Mouse (Mus musculus) C2C12 (cell line): ENCODE data around the gene Gdf1. TPM values are rescaled to one million over a fixed set of nuclear protein-coding genes. Genes with fewer than 3 reads are reported as not detected.

Source experiments
- H3K27me3 ChIP-seq: one replicate; pipeline ENCODE4 v1.6.1; 2011; ENCODE audit not compliant: control insufficient read depth, insufficient read depth, insufficient read length
- H3K36me3 ChIP-seq: one replicate; pipeline ENCODE4 v1.6.1; 2011; ENCODE audit not compliant: control insufficient read depth, insufficient read depth
- H3K4me3 ChIP-seq: one replicate; pipeline ENCODE4 v1.5.1; 2011; ENCODE audit warnings: mild to moderate bottlenecking, control low read depth; ENCODE audit not compliant: poor library complexity, insufficient read depth, severe bottlenecking
- H3K79me2 ChIP-seq: one replicate; pipeline ENCODE4 v1.6.1; 2011; ENCODE audit not compliant: control insufficient read depth, insufficient read depth
- H3K79me3 ChIP-seq: one replicate; pipeline ENCODE4 v1.6.1; 2011; ENCODE audit warnings: low read depth, control low read depth
- H3ac ChIP-seq: one replicate; pipeline ENCODE3; 2011; ENCODE audit warnings: low read depth; ENCODE audit not compliant: control insufficient read depth, insufficient read length
- CEBPB ChIP-seq: IDR thresholded peaks from one replicate; pipeline ENCODE4 v1.6.1; 2011; ENCODE audit warnings: low read depth, mild to moderate bottlenecking, control low read depth, moderate library complexity
- CTCF ChIP-seq: IDR thresholded peaks from one replicate; pipeline ENCODE4 v1.5.1; 2011; ENCODE audit not compliant: control insufficient read depth, insufficient read depth, insufficient read length
- FOSL1 ChIP-seq: IDR thresholded peaks from one replicate; pipeline ENCODE4 v1.8.0; 2011; ENCODE audit warnings: mild to moderate bottlenecking, low read length; ENCODE audit not compliant: poor library complexity, insufficient read depth, severe bottlenecking
- MAX ChIP-seq: IDR thresholded peaks from one replicate; pipeline ENCODE4 v1.6.1; 2011; ENCODE audit warnings: mild to moderate bottlenecking, control low read depth
- MYOD1 ChIP-seq: IDR thresholded peaks from one replicate; pipeline ENCODE4 v1.6.1; 2011; ENCODE audit warnings: low read depth; ENCODE audit not compliant: control insufficient read depth, insufficient read length
- MYOG ChIP-seq: IDR thresholded peaks from one replicate; pipeline ENCODE4 v1.6.1; 2011; ENCODE audit not compliant: control insufficient read depth, insufficient read length; ENCODE audit errors: extremely low read depth
- USF1 ChIP-seq: IDR thresholded peaks from one replicate; pipeline ENCODE4 v1.6.1; 2011; ENCODE audit warnings: low read depth, mild to moderate bottlenecking, control low read depth, moderate library complexity
- polyA plus RNA-seq: library from polyadenylated mRNA; unstranded; fragments of >200 nt; fragmentation: generic; extraction: Trizol; gene quantifications from one replicate; pipeline ENCODE4 v1.2.1, GENCODE M21; 2012; ENCODE audit warnings: missing spikeins

The Gdf1 gene
- polyA plus RNA-seq, 1 experiment: 0.16 TPM

DNA sequence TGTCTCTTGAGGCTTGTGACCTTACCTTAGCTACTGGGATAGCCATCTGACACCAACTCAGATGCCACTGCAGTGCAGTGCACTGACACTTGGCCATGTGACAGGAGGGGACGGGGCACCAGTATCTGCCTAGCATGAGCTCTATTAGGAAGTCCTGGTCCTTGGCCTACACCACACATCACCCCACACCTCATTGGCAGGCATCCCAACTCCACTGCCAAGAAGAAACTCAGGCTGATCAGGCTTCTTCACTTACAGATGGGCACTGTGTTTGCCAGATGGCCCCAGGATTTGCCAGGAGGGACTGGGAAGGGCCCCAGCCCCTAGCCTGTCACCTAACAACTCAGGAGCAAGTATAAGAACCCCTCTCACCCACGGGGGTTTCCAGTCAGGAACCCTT lies 16.2 kb upstream of the Gdf1 start:
- Histone ChIP-seq H3K79me3 (no peaks in the 10 kb centered on the region), H3K36me3 (peaks cover 16% of the 10 kb centered on the region), H3K27me3 (no peaks in the 10 kb centered on the region), H3K4me3 (no peak overlapping the region), H3ac (no peak overlapping the region), H3K79me2 (no peaks in the 10 kb centered on the region)
- no peak for TF ChIP-seq MAX
- TF ChIP-seq CEBPB: no peak
- TF ChIP-seq MYOD1: no peak
- TF ChIP-seq CTCF: no peak
- no peak for TF ChIP-seq USF1
- TF ChIP-seq FOSL1: no peak
- no peak for TF ChIP-seq MYOG

DNA sequence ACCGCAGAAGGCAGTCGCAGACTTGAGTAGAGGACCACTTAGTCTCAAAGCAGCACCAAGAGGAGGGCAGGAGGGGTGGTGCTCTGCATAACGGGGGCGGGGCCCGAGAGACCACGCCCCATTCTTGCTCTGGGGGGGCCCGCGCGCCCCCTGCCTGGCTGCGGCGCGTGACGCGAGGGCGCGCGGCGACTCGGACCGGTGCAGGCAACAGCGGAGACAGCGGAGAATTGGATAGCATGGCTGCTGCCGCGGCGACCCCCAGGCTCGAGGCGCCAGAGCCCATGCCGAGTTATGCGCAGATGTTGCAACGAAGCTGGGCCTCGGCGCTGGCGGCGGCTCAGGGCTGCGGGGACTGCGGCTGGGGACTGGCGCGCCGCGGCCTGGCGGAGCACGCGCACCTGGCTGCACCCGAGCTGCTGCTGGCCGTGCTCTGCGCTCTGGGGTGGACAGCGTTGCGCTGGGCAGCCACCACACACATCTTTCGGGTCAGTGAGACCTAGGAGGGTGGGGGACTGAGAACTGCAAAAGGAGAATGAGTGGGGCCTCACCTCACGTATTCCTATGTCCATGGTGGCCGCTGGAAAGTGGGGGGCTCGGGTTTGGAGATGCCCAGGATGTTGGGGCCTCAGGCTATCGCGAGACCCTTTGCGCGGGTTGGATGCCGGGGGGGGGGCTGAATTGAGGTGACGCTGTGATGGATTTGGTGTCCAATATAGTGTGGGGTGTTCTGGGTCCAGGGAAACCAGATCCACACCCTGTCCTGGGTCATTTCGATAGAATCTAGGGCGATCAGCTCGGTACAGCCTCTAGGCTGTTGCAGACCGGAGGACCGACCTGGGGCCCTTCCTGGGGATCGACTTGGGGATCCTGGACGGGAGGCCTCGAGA lies 13.8 kb upstream of the Gdf1 start, which contains the start of gene Cers1:
TSS of gene Cers1 (plus strand) at position 152 of the 887 bp plus-strand sequence.
- no peaks in the 10 kb centered on the region for H3K79me3 ChIP-seq
- H3ac ChIP-seq: peak within 1 kb of the TSS; percentile 32
- H3K79me2 ChIP-seq: no peaks in the 10 kb centered on the region
- H3K27me3 ChIP-seq: no peaks in the 10 kb centered on the region
- TF ChIP-seq FOSL1 (no peak), MAX (no peak), CEBPB (no peak), CTCF (no peak), MYOG (no peak), MYOD1 (no peak), USF1 (no peak)
- no peak within 1 kb of the TSS for H3K4me3 ChIP-seq
- H3K36me3 ChIP-seq: peaks cover 13% of the 10 kb centered on the region

DNA sequence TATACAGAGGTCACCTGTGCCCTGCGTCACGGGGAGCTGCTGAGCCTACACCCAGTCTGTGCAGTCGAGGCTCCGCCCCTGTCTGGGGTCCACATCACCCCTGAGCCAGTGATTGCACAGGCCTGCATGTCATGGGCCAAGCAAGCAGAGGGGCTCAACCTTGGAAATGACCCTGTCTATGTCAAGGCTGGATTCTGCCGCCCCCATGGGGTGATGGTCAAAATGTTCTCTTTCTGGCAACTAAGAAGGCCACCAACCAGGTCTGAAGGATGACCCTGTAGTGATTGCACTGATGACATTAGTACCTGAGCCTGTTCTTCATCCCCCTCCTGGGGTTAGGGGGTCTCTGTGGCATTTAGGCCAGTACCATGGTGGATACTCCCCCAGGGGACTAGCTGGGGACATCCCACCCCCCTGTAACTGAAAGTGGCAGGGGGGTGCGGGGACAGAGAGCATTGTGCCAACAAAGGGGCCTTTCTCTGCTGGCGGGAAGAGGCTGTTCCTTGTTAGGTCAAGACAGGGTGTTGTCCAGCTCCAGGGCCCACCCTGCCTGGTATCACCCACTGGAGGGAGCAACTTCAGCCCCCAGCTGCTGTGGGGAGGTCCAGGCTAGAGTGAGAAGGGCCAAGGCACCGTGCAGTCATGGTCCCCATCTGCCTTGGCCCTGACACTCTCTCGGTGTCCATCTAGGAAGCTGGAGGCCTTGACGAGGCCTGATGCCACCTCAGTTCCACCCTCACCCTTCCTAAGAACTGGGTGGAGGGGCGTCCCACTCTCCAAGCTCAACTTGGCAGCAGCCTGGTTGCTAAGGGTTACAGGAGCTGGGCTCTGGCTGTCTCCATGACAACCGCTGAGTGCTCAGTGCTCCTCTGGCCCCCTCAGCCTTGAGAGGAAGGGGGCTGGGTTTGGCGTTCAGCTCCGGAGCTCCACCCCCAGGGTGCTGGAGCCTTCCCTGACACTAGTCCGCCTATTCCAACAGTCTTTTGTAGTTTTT lies 12.8 kb upstream of the Gdf1 start:
- no peak for TF ChIP-seq MYOD1
- TF ChIP-seq CEBPB: no peak
- TF ChIP-seq FOSL1: no peak
- no peak for TF ChIP-seq CTCF
- TF ChIP-seq MAX: no peak
- no peak for TF ChIP-seq MYOG
- TF ChIP-seq USF1: no peak
- Histone ChIP-seq H3K36me3 (peaks cover 9% of the 10 kb centered on the region), H3K4me3 (no peak overlapping the region)

DNA sequence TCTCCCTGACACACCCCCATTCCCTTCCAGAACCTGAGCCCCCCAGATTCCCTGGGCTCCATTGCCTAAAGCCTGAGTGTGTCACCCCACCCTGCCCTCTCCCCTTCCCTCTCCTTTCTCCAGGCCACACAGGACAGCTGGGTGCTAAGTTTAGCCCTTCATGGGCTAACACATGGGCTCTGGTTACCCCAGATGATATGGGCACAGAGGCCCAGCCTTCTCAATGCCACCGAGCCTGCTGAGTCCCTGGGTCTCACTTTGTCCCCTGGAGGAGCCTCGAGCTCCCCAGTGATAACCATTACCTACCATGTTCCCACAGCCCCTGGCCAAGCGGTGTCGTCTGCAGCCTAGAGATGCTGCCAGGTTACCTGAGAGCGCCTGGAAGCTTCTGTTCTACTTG lies 11.7 kb upstream of the Gdf1 start:
- no peak overlapping the region for H3K4me3 ChIP-seq
- H3K79me2 ChIP-seq: no peaks in the 10 kb centered on the region
- H3K36me3 ChIP-seq: peaks cover 5% of the 10 kb centered on the region
- H3ac ChIP-seq: no peak overlapping the region
- no peaks in the 10 kb centered on the region for H3K27me3 ChIP-seq
- no peak for TF ChIP-seq MYOD1
- TF ChIP-seq MYOG: no peak
- TF ChIP-seq CEBPB: no peak
- TF ChIP-seq MAX: no peak
- TF ChIP-seq FOSL1: no peak
- no peak for TF ChIP-seq USF1
- TF ChIP-seq CTCF: no peak
- H3K79me3 ChIP-seq: no peaks in the 10 kb centered on the region

More for the DNA sequence above, 12.8 kb upstream of the Gdf1 start:
- Histone ChIP-seq H3K79me2 (no peaks in the 10 kb centered on the region), H3K79me3 (no peaks in the 10 kb centered on the region), H3ac (no peak overlapping the region), H3K27me3 (no peaks in the 10 kb centered on the region)

DNA sequence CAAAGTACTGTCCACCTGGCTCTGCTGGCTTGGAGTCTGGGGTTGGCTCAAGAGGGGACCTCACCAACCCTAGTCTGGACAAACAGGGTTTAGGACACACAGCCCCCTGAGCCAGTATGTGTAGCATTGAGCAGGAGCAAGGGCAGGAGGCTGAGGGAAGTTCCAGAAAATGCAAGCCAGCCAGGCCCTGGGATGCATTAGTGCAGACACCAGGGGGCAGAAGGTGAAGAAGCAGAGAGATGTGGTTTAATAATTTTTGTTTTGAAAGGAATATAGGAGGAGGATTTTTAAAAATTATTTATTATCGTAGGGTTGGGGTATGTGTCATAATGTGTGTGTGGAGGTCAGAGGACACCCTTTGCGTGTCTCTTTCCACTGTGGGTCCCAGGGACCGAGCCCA lies 5.9 kb upstream of the Gdf1 start:
- Histone ChIP-seq H3K36me3 (no peaks in the 10 kb centered on the region), H3K4me3 (no peak overlapping the region), H3K79me2 (no peaks in the 10 kb centered on the region), H3ac (no peak overlapping the region), H3K27me3 (no peaks in the 10 kb centered on the region), H3K79me3 (no peaks in the 10 kb centered on the region)
- no peak for TF ChIP-seq USF1
- no peak for TF ChIP-seq MYOG
- no peak for TF ChIP-seq MYOD1
- no peak for TF ChIP-seq MAX
- no peak for TF ChIP-seq FOSL1
- no peak for TF ChIP-seq CEBPB
- no peak for TF ChIP-seq CTCF
